Mouse (Mus musculus) megakaryocyte-erythroid progenitor cell, adult 5 weeks (primary cell): ENCODE results near the gene Cdkl5. TPM values are rescaled to one million over a fixed set of nuclear protein-coding genes. Genes with fewer than 3 reads are reported as not detected.

Experiments used
- polyA plus RNA-seq: library from polyadenylated mRNA; stranded (reverse); fragments of >175 nt; gene quantifications from 2 replicates; pipeline ENCODE4 v1.2.3, GENCODE M21; 2012

Gene Cdkl5
- polyA plus RNA-seq: 0.12 and 0.23 TPM in 2 replicates

GRCm38 (mm10) chrX:160994543-160995121, at the start of gene Cdkl5:
Gene Cdkl5, minus strand, starts transcription at chrX:160994704.

GRCm38 (mm10) chrX:160906952-160907351, 87.6 kb downstream of the Cdkl5 start, which contains the start of gene Gja6:
Gene Gja6, minus strand, starts transcription at chrX:160907052.

GRCm38 (mm10) chrX:160767713-160768112, 226.8 kb downstream of the Cdkl5 start, which contains the start of gene Rs1:
Gene Rs1, plus strand, starts transcription at chrX:160768013.

GRCm38 (mm10) chrX:160735650-160736049, 258.9 kb downstream of the Cdkl5 start, which contains the start of gene Ppef1:
Gene Ppef1, minus strand, starts transcription at chrX:160735765.

Other genes starting within 250 kb of the Cdkl5 start
- gene Rs1, start 226.7 kb downstream of the Cdkl5 start, polyA plus RNA-seq: 0.01 TPM in 1 of 2 replicates, not detected in the other
- gene Gja6, start 87.7 kb downstream of the Cdkl5 start, polyA plus RNA-seq: not detected in 2 replicates
- gene Scml2, start 122.5 kb upstream of the Cdkl5 start, polyA plus RNA-seq: 1.4 and 1.6 TPM in 2 replicates